Mouse (Mus musculus): ENCODE measurements around the gene Rab30.

Rab30 gene

GRCm38 (mm10) chr7:92870161-92870560 lies 128.8 kb downstream of the Rab30 start:
- no peak for DNase-seq

- no peak for DNase-seq
These were observed 130.2 kb downstream of the Rab30 start for GRCm38 (mm10) chr7:92871596-92871995.

- DNase-seq = peak; percentile 97
These were observed 132.8 kb downstream of the Rab30 start, which contains the start of the genes Ddias and Prcp for GRCm38 (mm10) chr7:92874116-92874675. Ddias (minus strand) TSS chr7:92874247. Prcp (plus strand) TSS chr7:92874470.

GRCm38 (mm10) chr7:92874761-92875408 lies 133.5 kb downstream of the Rab30 start:
- peak; percentile 87 for DNase-seq

GRCm38 (mm10) chr7:92876066-92876465 lies 134.7 kb downstream of the Rab30 start:
- no peak for DNase-seq

GRCm38 (mm10) chr7:92876538-92876937 lies 135.1 kb downstream of the Rab30 start:
- DNase-seq = no peak

GRCm38 (mm10) chr7:92878575-92879285 lies 137.3 kb downstream of the Rab30 start:
- DNase-seq = no peak

GRCm38 (mm10) chr7:92883850-92884716 lies 142.7 kb downstream of the Rab30 start:
- DNase-seq = no peak

- no peak for DNase-seq
These were observed 143.7 kb downstream of the Rab30 start for GRCm38 (mm10) chr7:92884998-92885660.

- no peak for DNase-seq
These were observed 145.4 kb downstream of the Rab30 start for GRCm38 (mm10) chr7:92886801-92887200.

GRCm38 (mm10) chr7:92887230-92887629 lies 145.8 kb downstream of the Rab30 start:
- no peak for DNase-seq

- DNase-seq = no peak
These were observed 148.8 kb downstream of the Rab30 start for GRCm38 (mm10) chr7:92890211-92890610.

GRCm38 (mm10) chr7:92890618-92891230 lies 149.3 kb downstream of the Rab30 start:
- no peak for DNase-seq

- DNase-seq = no peak
These were observed 152.1 kb downstream of the Rab30 start for GRCm38 (mm10) chr7:92893478-92893877.

Data from thymus, postnatal 4 days (tissue).